Mouse (Mus musculus): ENCODE data around the gene Tspan17. TPM values are rescaled to one million over a fixed set of nuclear protein-coding genes. Genes with fewer than 3 reads are reported as not detected.

Gene Tspan17
- 13.3 and 15.9 TPM in 2 replicates for polyA plus RNA-seq (2014; fragmentation: Nextera tagmentation; extraction: Ambion mirVana)

DNA sequence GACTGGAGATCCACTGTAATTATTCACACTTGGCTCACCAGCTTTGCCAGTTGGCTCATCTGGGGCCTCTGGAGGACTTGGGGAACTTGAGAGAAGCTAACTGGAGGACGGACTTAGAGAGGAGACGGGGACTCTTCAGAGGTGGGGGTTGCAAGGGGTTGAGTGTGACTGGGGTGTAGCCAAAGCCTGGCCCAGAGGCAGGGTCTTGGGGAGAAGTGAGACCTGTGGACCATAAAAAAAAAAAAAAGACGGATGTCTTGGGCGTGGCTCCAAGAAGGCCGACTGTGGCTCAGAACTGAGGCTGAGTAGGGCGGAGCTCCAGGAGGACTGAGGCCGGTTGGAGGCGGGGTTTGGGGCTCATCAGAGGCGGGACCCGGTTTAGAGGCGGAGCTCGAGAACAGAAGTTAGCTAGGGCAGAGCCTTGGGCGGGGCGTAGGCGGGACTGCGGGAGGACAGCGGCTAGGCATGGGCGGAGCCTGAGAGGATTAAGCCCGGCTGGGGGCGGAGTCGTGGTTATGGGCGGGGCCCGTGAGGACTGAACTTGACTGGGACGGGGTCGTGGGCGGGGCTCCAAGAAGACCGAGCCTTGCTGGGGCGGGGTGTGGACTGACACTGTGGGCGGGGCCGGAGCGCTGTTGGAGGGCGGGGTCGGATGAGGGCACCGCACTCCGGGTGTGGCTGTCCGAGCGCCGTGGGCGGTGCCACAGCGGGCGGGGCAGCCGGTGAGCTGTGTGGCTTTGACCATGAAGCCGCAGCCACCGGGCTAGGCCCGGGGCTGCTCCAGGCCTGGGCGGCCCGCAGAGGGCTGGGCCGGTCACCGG, at the start of gene Tspan17:
Tspan17 (plus strand) TSS at position 638 of the 821 bp plus-strand sequence.
- Histone ChIP-seq H3K9ac (ENCODE audit: low read length) (peak within 1 kb of the TSS; percentile 57), H3K27me3 (ENCODE audit: control insufficient read depth, insufficient read depth, low read length) (peaks cover 14% of the 10 kb centered on the region), H3K4me3 (ENCODE audit: low read depth, low read length) (peak within 1 kb of the TSS; percentile 55), H3K27ac (ENCODE audit: low read depth, low read length) (no peak within 1 kb of the TSS), H3K9me3 (ENCODE audit: control insufficient read depth, low read length) (no peaks in the 10 kb centered on the region), H3K4me1 (ENCODE audit: control insufficient read depth, insufficient read depth, low read length) (peaks cover 11% of the 10 kb centered on the region), H3K36me3 (ENCODE audit: control insufficient read depth, insufficient read depth, low read length) (no peaks in the 10 kb centered on the region), H3K4me2 (peak within 1 kb of the TSS; percentile 69)
- 2% methylated on average over 47 of the region's 49 CpGs for WGBS
- peak; percentile 100 for DNase-seq (ENCODE audit: low spot score, missing footprints)
- peak; percentile 91 for ATAC-seq (ENCODE audit: low FRiP score)

DNA sequence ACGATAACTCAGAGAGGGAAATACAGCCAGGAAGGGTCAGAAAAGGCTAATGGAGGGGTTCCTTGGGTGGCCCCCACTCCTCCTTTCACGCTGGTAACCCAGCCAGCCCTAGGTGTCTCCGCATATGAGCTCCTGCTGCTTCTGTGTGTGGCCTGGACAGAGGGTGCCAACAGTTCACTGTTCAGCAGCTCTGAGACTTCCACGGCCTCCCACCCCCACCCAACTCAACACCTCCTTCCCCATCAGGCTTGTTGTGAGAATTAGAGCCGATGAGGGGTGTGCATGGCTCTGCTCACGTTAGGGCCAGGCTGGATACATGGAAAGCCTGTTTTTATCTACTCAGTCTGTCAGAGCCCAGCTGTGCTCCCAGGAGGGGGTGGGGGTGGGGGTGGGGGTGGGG, 43.1 kb upstream of the Tspan17 start:
- Histone ChIP-seq H3K27me3 (ENCODE audit: control insufficient read depth, insufficient read depth, low read length) (peaks cover 10% of the 10 kb centered on the region), H3K4me2 (no peak overlapping the region), H3K4me1 (ENCODE audit: control insufficient read depth, insufficient read depth, low read length) (peaks cover 19% of the 10 kb centered on the region), H3K9ac (ENCODE audit: low read length) (no peak overlapping the region), H3K27ac (ENCODE audit: low read depth, low read length) (no peak overlapping the region), H3K36me3 (ENCODE audit: control insufficient read depth, insufficient read depth, low read length) (no peaks in the 10 kb centered on the region), H3K4me3 (ENCODE audit: low read depth, low read length) (no peak overlapping the region), H3K9me3 (ENCODE audit: control insufficient read depth, low read length) (no peaks in the 10 kb centered on the region)
- WGBS = 42% methylated on average over 6 of the region's 6 CpGs
- ATAC-seq (ENCODE audit: low FRiP score) (no peak), DNase-seq (ENCODE audit: low spot score, missing footprints) (no peak)

DNA sequence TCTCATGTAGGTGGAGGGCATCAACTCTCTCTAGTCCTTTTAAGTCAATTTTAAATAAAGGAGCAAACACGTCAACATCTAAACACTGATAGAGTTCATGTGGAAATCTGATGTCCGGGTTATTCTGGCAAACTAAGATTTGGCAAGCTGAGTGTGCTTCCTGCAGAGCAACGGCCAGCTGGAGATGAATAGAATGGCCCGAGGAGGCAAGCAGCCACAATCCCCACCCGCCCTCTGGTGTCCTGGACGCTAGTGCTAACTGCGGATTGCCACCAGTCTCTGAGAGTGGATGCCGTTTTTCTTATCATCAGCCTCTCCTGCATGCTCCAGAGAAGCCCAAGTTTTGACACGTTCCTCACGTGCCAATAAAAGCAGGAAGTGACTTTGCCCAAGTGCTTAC, 42.3 kb upstream of the Tspan17 start:
- 50% methylated on average over 10 of the region's 10 CpGs for WGBS
- ATAC-seq (ENCODE audit: low FRiP score) (no peak), DNase-seq (ENCODE audit: low spot score, missing footprints) (no peak)
- Histone ChIP-seq H3K4me3 (ENCODE audit: low read depth, low read length) (no peak overlapping the region), H3K9ac (ENCODE audit: low read length) (no peak overlapping the region), H3K27ac (ENCODE audit: low read depth, low read length) (no peak overlapping the region), H3K9me3 (ENCODE audit: control insufficient read depth, low read length) (no peaks in the 10 kb centered on the region), H3K4me2 (no peak overlapping the region), H3K27me3 (ENCODE audit: control insufficient read depth, insufficient read depth, low read length) (peaks cover 12% of the 10 kb centered on the region), H3K36me3 (ENCODE audit: control insufficient read depth, insufficient read depth, low read length) (no peaks in the 10 kb centered on the region), H3K4me1 (ENCODE audit: control insufficient read depth, insufficient read depth, low read length) (peaks cover 19% of the 10 kb centered on the region)

DNA sequence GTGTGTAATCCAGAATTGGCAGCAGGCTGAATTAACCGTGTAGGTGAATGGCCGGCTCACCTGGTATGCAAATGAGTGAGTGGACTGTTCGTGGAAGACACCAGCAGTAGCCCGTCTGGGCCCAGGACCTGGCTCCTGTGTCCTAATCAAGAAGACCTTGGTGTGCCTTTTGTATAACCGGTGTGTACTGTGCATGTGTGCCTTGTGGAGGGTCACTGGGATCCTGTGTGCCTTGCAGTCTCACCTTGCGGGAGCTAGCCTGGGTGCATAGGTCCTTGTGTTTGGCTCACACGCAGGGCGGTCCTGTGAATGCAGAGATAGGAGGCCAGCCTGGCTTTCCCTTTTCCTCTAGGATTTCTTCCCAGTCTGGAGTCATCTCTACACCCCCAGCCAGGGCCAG, 41.0 kb upstream of the Tspan17 start:
- Histone ChIP-seq H3K4me1 (ENCODE audit: control insufficient read depth, insufficient read depth, low read length) (peaks cover 19% of the 10 kb centered on the region), H3K27me3 (ENCODE audit: control insufficient read depth, insufficient read depth, low read length) (peaks cover 14% of the 10 kb centered on the region), H3K27ac (ENCODE audit: low read depth, low read length) (no peak overlapping the region)

DNA sequence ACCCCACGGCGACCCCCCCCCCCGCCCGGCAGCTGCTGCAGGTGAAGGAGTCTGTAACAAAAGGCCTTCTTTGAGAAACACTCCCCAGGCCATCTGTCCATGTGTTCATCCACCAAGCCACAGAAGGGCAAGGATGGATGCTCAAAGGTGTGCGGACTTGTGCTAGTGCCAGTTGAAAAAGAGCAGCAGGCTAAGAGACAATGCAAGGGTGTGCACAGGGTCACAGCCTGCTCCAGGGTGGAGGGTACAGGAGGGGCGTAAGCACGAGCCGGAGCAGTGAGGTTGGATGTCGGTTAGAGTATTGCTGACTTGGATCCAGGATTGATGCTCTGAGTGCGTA, 40.5 kb upstream of the Tspan17 start:
- Histone ChIP-seq H3K27ac (ENCODE audit: low read depth, low read length) (no peak overlapping the region), H3K9me3 (ENCODE audit: control insufficient read depth, low read length) (no peaks in the 10 kb centered on the region), H3K4me3 (ENCODE audit: low read depth, low read length) (peak overlapping the region; percentile 74), H3K36me3 (ENCODE audit: control insufficient read depth, insufficient read depth, low read length) (no peaks in the 10 kb centered on the region), H3K27me3 (ENCODE audit: control insufficient read depth, insufficient read depth, low read length) (peaks cover 14% of the 10 kb centered on the region), H3K4me2 (peak overlapping the region; percentile 67), H3K4me1 (ENCODE audit: control insufficient read depth, insufficient read depth, low read length) (peaks cover 19% of the 10 kb centered on the region), H3K9ac (ENCODE audit: low read length) (peak overlapping the region; percentile 76)
- DNase-seq (ENCODE audit: low spot score, missing footprints) = no peak
- WGBS = 44% methylated on average over 10 of the region's 10 CpGs
- peak; percentile 17; the same call in 1 of the 2 replicates for ATAC-seq (ENCODE audit: low FRiP score)

More for the DNA sequence above, 41.0 kb upstream of the Tspan17 start:
- Histone ChIP-seq H3K9ac (ENCODE audit: low read length) (peak overlapping the region; percentile 12; the same call in 1 of the 2 replicates), H3K4me2 (peak overlapping the region; percentile 67), H3K9me3 (ENCODE audit: control insufficient read depth, low read length) (no peaks in the 10 kb centered on the region), H3K4me3 (ENCODE audit: low read depth, low read length) (peak overlapping the region; percentile 74), H3K36me3 (ENCODE audit: control insufficient read depth, insufficient read depth, low read length) (no peaks in the 10 kb centered on the region)
- DNase-seq (ENCODE audit: low spot score, missing footprints) (no peak), ATAC-seq (ENCODE audit: low FRiP score) (no peak)
- WGBS = 86% methylated on average over 8 of the region's 8 CpGs

DNA sequence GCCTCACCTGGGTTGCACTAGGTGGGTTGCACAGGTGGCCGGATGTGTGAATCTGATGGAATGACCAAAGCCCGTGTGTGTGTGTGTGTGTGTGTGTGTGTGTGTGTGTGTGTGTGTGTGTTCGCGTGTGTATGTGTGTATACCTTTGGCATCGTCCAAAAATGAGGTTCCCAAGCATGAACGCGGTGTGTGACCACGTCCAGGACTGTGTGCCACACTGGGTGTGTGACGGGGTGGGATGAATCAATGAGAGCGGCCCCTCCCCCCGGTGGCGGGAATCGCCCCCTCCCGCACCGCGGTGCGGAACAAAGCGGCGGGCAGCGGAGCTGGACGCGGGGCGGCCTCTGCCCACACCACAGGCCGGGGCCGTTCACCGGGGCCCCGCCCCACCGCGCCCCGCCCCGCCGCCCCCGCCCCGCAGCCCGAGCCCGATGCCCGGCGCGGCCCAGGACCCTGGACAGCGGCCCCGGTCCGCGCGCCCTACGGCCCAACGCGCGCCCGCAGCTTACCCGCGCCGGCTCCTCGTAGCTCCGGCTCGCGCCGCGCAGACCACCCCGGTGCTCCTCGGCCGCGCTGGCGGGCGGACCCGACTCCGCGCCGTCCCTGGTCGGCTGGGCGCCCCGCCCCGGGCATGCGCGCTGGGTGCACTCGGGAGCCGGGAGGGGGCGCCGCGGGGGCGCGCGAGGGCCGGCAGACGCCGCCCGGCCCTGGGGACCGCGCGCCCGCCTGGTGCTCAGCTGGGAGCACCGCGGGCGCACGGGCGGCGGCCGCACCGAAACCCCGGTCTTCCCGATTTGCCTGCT, 39.9 kb upstream of the Tspan17 start:
- H3K4me2 ChIP-seq = peak overlapping the region; percentile 67
- no peaks in the 10 kb centered on the region for H3K36me3 ChIP-seq (ENCODE audit: control insufficient read depth, insufficient read depth, low read length)
- peak overlapping the region; percentile 76 for H3K9ac ChIP-seq (ENCODE audit: low read length)
- peaks cover 22% of the 10 kb centered on the region for H3K4me1 ChIP-seq (ENCODE audit: control insufficient read depth, insufficient read depth, low read length)
- H3K9me3 ChIP-seq (ENCODE audit: control insufficient read depth, low read length) = no peaks in the 10 kb centered on the region
- 2% methylated on average over 78 of the region's 100 CpGs for WGBS
- DNase-seq (ENCODE audit: low spot score, missing footprints) (peak; percentile 97), ATAC-seq (ENCODE audit: low FRiP score) (peak; percentile 88)
- peak overlapping the region; percentile 74 for H3K4me3 ChIP-seq (ENCODE audit: low read depth, low read length)
- peak overlapping the region; percentile 71 for H3K27ac ChIP-seq (ENCODE audit: low read depth, low read length)
- peaks cover 14% of the 10 kb centered on the region for H3K27me3 ChIP-seq (ENCODE audit: control insufficient read depth, insufficient read depth, low read length)

DNA sequence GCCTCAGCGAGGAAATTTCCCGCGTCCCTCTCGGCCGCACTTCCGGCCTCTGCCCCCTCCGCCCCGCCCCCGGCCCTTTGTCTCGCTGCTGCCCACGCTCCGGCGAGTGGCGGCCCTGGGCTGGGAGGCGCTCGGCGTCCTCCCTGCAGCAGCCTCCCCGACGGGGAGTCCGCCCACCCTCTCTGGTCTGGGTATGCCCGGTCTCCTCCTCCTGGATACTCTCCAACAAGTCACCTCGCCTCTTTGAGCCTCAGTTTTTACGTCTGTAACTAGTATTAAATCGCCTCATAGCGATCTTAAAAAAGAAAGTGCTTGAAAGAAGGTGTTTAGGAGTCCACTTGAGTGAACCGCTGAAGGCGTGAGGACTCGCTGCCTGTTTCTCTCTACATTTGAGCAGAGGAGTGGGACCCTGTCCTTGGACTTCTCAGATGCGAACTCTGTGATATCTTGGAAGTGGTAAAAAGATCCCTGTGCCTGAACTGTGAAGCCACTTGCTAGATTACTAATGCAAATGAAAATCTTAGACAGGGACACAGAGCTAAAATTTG, 39.2 kb upstream of the Tspan17 start, which contains the start of gene Gprin1:
Gprin1 (minus strand) TSS at position 11 of the 548 bp plus-strand sequence.
- Histone ChIP-seq H3K9me3 (ENCODE audit: control insufficient read depth, low read length) (no peaks in the 10 kb centered on the region), H3K4me3 (ENCODE audit: low read depth, low read length) (peak within 1 kb of the TSS; percentile 74), H3K9ac (ENCODE audit: low read length) (peak within 1 kb of the TSS; percentile 76), H3K27me3 (ENCODE audit: control insufficient read depth, insufficient read depth, low read length) (peaks cover 14% of the 10 kb centered on the region), H3K36me3 (ENCODE audit: control insufficient read depth, insufficient read depth, low read length) (no peaks in the 10 kb centered on the region), H3K4me2 (peak within 1 kb of the TSS; percentile 67), H3K4me1 (ENCODE audit: control insufficient read depth, insufficient read depth, low read length) (peaks cover 22% of the 10 kb centered on the region), H3K27ac (ENCODE audit: low read depth, low read length) (peak within 1 kb of the TSS; percentile 71)
- DNase-seq (ENCODE audit: low spot score, missing footprints) (peak; percentile 92), ATAC-seq (ENCODE audit: low FRiP score) (peak; percentile 78)
- WGBS = 2% methylated on average over 29 of the region's 29 CpGs

DNA sequence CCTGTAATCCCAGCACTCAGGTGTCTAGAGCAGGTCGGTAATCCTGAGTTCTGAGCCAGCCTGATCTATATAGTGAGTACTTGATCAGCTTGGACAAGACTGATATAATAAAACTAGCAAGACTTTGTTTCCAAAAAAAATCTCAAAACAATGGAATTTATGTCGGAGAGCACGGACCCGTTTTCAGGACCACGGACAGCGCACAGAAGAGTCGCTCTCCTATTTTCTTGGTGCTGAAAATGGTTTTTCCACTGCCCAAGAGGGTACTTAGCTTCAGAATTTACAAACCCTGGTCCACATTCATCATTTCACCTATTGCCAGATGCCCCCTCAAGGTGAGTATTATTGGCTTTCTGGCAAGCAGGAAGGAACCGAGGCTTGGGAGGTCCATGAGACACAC, 38.5 kb upstream of the Tspan17 start:
- 3% methylated on average over 8 of the region's 8 CpGs for WGBS
- Histone ChIP-seq H3K4me3 (ENCODE audit: low read depth, low read length) (no peak overlapping the region), H3K27ac (ENCODE audit: low read depth, low read length) (no peak overlapping the region), H3K9ac (ENCODE audit: low read length) (no peak overlapping the region), H3K4me2 (no peak overlapping the region), H3K4me1 (ENCODE audit: control insufficient read depth, insufficient read depth, low read length) (peaks cover 22% of the 10 kb centered on the region), H3K9me3 (ENCODE audit: control insufficient read depth, low read length) (no peaks in the 10 kb centered on the region), H3K36me3 (ENCODE audit: control insufficient read depth, insufficient read depth, low read length) (no peaks in the 10 kb centered on the region), H3K27me3 (ENCODE audit: control insufficient read depth, insufficient read depth, low read length) (peaks cover 14% of the 10 kb centered on the region)
- ATAC-seq (ENCODE audit: low FRiP score) = no peak
- DNase-seq (ENCODE audit: low spot score, missing footprints) = peak; percentile 97
